Mouse (Mus musculus) testis, adult 2 months (tissue): ENCODE data around the gene Chd2.

Experiments
- CTCF ChIP-seq: fragments of 200-500 bp; IDR thresholded peaks from 2 replicates; pipeline ENCODE4 v1.5.1; 2012; ENCODE audit warnings: low read depth, mild to moderate bottlenecking, inconsistent platforms, low read length, moderate library complexity; ENCODE audit not compliant: control insufficient read depth, insufficient read depth, insufficient replicate concordance
- POLR2A ChIP-seq: fragments of 200-500 bp; IDR thresholded peaks from 2 replicates; pipeline ENCODE4 v1.6.1; 2012; ENCODE audit warnings: low read depth, mild to moderate bottlenecking, inconsistent platforms, low read length, moderate library complexity; ENCODE audit not compliant: control insufficient read depth

DNA sequence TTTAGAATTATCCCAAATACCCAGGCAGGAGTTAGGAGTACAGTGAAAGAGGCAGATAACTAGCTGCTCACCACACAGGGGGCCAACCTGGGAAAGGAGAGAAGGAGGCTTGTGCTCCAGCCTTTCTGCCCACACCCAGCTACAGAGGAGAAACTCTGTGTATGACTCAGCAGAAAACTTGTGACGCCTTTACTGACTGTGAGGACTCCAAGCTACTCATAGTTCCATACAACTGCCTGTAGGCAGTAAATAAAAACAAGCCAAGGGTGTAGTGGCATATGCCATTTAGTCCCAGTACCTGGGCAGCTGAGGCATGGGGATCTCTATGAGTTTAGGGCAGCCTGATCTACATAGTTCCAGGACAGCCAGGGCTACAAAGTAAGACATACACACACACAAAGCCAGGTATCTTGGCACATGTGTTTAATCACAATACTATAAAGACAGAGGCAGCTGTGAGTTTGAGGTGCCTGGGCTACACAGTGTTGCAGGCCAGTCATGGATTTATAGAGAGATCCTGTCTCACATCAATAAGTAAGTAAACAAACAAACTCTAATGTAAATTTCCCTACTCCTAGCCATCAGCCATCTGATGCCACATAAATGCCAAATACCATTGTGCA lies 24.1 kb downstream of the Chd2 start:
- TF ChIP-seq CTCF (no peak), POLR2A (no peak)
